Mouse (Mus musculus) c-Kit-positive CD71-positive TER-119-positive erythroid progenitor cells, embryonic 14.5 days (primary cell): Measurements from ENCODE around the gene Bin2.

Experiments
- DNase-seq: peaks from one replicate; pipeline ENCODE4 v3.0.0-alpha.2; 2013; ENCODE audit warnings: low spot score

The Bin2 gene

DNA sequence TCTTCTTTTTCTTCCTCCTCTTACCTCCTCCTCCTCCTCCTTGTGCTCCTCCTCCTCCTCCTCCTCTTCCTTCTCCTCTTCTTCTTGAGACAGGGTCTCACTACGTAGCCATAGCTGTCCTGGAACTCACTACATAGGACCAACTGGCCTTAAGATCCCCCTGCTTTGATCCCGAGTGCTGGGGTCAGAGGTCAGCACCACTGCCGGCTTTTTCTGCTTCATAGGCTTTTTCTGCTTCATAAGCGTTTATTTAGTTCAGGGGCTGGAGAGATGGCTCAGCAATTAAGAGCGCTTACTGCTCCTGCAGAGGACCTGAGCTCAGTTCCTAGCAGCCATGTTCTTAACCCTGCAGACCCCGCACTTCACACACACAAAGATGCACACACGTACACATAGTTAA, 12.4 kb upstream of the Bin2 start:
- DNase-seq, result no peak

DNA sequence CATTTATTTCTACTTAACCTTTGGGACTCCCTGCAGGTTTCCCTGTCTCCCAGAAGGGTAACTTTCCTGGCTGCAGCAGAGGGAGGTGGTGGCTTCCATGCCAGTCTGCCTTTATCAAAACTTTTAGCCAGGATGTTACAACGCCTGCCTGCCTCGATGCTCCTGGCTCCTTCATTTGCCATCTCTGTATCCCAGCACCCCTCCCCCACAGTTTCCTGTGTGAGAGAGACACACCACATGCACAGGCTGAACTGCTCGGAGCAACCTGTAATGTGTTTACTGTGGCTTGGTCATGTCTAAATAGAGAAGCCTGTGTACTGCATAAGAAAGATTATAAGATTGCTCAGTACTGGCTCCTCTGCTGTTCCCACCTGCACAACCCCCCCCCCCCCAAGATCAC, 11.0 kb upstream of the Bin2 start:
- DNase-seq, result no peak

DNA sequence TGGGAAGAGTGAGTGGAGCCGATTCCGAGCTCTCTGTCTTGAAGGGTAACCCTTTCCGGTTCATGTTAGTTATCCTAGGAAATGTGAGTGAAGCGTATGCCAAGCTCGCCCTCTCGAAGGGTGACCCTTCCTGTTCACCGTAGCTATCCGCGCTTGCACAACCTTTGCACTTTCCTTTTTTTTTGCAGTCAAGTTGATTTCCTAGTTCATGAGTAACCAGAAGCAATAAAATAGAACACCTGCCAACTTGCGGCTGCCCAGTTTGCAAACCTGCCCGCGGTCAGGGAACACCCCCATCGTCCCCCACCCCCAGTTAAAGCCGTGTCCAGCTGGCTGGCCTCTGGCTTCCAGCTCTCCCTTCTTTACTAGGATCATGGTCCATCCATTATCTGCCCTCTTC, 9.7 kb upstream of the Bin2 start:
- no peak for DNase-seq

DNA sequence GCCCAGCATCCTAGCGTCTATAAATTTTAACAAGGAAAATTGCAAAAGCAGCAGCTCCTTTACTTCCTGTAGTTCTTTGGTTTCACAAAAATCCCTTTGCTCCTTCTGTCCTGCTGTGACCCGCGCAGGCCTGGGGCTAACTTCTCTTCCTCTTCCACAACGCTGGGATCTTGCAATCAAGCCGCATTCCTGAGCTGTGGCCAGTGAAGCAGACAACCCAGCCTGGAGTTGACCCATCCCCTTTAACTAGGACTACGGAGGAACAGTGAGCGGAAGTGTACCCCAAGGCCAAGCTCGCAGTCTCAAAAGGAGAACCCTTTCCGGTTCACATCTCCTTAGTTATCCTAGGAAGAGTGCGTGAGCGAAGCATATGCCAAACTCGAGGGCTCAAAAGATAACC, 9.2 kb upstream of the Bin2 start:
- DNase-seq, result no peak

DNA sequence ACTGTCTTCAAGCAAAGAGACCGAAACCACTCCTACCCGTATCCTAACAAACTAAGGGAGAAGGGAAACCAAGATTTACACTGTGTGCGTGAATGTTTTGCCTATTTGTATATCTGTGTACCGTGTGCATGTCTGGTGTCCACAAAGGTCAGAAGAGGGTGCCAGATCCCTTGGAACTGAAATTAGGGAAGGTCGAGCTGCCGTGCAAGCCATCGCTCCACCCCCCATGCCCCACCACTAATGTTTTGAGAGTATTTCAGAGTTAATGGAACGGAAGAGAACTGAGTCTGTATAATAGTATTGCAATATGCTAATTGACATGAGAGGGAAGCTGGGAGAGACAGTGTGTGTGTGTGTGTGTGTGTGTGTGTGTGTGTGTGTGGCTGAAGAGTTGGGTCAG, 8.3 kb upstream of the Bin2 start:
- DNase-seq, result no peak

DNA sequence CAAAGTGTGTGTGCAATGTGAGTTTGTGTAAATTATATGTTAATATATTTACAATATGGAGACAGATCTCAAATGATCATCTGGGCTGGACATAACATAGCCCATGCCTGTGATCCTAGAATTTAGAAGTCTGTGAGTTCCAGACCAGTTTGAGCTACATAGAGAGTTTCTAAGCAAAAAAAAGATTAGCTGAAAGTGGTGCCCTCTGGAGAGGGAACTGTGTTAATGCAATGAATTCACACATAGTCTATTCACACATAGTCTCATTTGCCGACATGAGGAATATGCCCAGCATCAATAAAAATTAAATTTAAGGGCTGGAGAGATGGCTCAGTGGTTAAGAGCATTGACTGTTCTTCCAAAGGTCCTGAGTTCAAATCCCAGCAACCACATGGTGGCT, 7.2 kb upstream of the Bin2 start:
- no peak for DNase-seq

DNA sequence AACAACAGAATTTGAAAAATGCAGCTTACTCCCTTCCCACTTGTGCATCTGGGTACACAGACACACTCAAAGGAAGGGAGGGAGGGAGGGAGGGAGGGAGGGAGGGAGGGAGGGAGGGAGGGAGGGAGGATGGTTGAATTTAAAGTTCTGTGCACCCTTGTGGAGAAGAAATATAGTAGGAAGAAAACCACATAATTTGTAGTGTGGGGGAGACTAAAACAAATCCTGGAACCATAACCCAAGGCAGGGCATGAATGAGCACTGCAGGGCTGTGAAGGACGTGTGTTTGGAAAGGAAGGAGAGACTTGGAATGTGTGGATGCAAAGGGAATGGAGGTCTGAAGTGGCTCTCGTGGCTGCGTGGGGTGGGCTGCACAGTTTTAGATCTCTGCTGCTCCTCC, 6.1 kb upstream of the Bin2 start:
- no peak for DNase-seq

DNA sequence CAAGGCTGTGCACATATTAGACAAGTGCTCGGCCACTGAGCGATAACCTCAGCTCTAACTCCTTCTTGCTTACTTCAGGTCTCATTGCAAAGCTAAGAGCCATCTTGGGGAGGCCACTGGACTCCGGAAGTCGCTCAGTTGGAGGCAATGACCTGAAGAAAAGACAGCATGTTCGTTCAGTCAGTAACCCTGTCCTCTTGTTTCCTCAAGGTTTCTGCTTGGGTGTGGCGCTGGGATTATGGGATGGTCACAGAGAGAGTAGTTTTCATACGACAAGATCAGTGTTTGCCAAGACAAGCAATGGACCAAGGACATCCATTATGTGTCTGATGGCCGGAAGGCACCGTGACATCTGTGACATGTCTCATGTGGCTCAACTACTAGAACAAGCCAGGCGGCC, 5.2 kb upstream of the Bin2 start:
- DNase-seq, result no peak

DNA sequence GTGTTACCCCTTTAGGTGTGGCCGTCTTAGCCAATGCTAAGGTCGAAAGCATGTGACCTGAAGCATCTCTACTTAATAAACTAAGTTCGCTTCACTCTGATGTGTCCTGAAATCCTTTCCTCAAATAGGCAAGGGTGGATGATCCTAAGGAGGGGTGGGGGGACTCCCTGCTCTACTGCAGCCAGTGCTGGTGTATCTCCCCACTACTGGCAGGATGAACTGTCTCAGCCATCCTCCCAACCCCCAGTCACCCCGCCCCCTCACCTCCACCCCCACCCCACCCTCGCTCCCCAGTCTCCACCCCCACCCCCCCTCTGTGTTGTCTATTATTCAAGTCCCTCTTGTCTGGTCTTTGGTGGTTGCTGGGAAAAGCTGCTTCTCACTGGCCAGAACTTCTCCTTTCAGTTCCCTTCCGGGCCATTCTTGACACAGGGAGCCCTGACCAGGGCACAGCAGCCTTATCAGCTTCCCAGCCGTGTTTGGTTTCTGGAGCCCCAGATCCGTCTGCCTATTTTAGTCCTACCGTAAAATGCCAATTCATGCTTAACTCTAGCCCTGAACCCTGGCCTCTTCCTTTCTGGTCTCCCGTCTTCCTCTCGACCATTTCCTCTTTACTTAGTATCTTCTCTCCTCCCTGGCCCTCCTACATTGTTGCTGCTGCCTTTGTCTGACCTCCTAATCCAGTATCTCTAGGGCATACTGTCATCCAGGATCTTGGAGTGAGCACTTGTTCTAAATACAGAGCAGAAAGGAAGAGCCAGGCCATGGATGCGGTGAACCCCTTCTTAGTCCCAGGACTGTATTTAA, 4.4 kb upstream of the Bin2 start:
- DNase-seq, result peak; percentile 47

DNA sequence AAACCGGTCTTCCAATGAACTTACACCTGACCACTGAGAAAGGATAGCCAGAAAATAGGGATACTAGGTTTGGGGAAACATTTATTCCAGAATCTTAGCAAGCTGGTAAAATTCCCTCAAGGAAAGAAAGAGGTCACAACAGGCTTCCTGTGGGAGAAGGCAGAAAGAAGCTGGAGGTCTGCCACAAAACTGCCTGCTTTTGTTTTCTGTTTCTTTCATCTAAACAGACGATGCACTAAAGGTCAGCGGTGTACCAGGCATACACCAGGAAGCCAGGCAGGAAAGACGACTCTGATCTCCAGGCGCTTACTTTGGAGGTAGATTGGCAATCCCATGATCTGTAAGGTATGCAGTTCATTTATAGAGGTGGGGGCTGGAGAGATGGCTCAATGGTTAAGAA, 1.5 kb upstream of the Bin2 start:
- no peak for DNase-seq

DNA sequence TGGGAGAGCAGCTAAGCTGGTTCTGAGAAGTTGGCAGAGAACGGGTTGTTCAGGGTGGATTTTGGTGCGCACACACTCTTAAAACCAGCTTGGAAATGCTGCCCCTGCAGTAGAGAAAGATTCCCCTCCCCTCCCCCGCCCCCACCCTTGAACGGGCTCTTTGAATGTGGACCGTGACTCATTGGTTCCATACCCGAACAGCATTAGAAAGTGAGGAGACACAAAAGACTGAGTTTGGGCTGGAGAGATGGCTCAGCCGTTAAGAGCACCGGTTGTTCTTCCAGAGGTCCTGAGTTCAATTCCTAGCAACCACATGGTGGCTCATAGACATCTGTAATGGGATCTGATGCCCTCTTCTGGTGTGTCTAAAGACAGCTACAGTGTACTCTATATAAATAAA, 651 bp upstream of the Bin2 start:
- no peak for DNase-seq

DNA sequence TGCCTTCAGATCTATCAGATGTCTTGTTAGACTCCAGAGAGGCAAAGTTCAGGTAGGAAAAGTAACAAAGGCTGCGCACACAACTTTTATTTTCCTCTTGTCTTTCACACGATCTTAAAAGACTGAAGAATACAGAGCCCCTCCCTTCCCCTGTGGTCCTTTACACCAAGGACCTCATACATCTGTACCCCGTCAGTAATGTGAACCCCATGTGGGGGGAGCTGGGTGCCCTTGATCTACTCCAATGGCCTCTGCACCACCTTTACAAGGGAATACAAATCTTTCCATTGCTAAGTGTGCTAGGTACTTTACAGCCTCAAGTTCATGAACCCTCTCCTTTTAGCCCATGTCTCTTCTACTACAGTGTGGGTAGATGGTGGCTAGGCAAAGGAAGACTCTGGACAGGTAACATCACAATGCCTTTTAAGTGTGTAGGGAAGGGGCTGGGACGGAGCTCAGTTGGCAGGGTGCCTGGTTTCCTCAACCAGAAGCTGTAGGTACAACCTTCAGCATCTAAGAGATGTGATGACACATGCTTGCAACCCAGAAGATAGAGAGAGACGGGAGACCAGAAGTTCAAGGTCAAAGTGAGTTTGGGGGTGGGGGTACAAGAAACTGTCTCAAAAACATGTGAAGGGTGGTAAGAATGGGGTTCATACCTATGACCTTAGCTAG, 1.3 kb downstream of the Bin2 start:
- no peak for DNase-seq

DNA sequence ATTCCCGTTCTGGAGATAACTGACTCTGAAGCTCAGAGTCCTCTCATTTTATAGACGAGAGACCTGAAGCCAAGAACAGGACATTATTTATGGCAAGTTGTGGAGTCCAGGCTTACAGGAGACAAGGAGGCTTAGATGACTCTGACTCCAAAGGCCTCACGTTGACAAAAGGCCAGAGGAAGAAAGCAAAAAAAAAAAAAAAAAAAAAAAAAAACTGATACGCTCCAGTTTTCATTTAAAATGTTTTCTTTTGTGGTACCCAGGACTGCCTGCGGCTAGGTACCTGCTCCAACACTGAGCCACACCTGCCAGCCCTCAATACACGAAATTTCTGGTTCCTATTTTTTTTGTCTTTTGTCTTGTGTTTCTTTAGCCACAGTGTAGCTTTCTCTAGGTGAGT, 1.9 kb downstream of the Bin2 start:
- no peak for DNase-seq

DNA sequence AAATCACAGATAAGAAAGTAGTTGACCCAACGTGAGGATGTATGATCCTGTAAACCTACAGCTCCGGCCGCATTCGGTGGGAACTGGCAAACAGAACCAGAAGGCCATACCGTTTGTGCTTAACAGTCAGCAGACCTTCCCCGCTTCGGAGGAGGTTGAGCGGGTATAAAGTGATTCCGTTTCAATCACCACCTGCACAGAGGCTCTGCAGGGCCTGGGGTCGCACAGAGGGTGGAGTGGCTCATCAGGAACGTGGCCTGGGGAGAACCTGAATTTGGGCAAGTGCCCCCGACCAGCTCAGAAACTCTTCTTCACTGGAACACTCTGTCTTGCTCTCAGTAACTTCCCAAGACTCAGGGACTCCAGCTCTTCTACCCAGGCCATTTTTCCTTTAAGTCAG, 2.5 kb downstream of the Bin2 start:
- no peak for DNase-seq

DNA sequence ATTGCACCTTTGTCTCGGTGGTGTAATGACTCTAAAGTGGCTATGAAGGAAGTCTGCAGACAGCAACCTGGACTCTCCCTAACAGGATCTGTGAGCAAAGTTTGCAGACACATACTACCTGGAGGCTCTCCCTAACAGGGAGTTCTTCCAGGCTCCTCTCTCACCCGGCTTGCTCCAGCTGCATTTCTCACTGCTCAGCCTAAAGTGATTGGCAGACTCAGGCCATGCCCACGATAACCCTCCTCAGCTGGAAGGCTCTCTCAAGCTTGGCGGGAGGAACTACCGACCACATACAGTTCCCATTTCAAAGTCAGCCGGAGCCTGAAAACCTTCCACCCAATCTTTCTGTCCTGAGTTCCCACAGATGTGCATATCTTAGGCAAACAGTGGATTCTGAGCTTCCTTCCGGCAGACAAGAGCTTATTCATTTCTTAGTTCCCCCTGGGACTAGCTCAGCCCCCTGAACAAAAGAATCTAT, 3.1 kb downstream of the Bin2 start:
- no peak for DNase-seq

DNA sequence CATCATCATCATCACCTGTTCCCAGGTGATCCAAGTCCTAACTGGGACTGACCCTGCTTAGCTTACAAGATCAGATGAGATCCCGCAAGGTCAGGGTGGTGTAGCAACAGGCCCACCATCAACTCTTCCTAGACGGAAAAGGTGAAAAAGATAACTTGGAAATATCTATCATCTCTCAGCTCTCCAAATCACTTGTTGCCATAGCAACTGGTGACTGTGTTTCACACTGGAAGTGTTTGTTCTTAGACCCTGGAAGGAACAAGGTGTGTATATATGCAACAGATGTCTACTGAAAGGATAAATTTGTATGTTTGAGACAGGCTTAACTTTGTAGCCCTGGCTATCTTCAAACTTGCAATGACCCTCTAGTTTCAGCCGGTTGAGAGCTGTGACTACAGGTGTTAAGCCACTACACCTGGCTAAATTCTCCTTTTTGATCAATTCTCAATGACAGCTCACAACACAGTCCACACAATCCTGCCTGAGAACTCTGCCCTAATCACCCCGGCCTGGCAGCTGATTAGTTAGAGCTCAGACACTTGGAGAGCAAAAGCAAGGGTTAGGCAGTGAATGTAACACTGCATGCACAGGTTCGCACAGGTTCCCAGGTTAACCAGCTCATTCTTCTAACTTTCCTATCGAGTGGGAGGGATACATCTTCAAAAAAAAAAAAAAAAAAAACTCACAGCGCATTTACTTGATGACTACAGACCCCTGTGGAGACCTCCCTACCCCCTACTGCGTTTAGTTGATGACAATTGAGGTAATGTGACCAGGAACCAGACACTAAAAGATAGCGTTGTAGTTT, 3.7 kb downstream of the Bin2 start:
- DNase-seq, result no peak

DNA sequence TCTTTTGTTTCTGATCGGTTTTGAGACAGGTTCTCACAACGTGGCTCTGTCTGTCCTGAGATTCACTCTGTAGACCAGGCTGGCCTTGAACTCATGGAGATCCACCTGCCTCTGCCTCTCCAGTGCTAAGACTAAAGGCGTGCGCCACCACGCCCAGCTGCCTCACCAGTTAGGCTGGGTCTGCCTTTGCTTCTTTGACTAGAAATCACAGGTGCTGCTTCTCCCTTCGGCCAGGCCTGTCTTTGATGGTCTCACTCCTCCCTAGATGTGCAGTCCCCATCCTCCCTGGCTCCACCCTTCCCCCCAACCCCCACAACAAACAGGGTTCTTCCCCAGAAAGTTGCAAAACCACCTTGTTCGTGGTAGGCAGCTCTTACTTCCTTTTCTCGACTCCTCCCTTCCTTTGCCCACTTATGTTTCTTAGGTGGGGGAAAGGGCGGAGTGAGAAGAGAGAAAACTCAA, 4.5 kb downstream of the Bin2 start:
- DNase-seq, result no peak

DNA sequence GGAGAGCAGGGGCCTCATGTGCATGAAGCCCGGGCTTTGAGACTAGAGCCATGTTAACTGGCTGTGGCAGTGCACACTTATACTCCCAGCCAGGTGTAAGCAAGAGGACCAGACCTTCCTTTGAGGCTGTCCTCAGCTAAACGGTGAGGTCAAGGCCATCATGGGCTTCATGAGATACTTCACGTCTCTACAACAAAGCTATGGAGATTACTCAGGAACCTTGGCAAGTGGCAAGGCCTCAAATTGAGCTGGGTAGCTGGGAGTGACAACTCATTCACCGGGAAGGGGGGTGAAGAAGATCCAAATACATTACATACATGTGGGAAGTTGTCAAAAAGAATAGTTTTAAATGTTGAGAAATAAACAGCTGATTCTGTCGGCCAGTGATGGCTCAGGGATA, 8.5 kb downstream of the Bin2 start:
- no peak for DNase-seq

DNA sequence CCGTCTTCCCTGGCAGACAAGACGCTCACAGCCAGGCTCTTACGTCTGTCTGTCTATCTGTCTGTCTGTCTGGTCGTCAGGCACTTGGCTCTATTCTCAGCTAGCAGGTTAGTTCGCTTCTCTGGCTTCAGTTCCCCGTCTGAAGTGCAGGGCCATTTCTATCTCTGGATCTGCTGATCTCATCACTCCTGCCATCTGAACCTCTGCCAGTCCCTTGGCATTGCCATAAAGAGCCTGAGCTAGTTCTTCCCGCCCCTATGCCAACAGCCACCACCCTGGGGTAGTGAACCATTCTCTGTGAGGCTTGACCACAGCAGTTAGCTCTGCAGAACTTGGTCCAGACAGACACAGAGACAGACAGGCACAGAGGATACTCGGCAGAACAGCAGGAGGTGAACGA, 9.0 kb downstream of the Bin2 start:
- DNase-seq, result no peak

DNA sequence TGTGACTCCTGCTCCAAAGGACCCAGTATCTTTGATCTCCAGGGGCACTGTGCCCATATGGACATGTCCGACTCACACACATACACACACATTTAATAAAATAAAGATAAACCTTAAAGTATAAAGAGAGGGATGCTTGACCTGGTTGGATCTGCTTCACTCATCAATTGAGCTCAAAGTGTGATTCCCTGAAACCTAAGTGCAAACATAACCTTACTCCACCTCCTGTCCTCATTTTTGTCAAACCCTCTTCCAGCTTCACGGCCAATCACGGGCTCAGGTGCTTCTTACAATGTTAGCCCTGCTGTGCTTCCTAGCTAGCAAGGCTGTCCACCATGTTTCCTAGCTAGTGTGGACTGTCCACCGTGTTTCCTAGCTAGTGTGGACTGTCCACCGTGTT, 14.2 kb downstream of the Bin2 start:
- no peak for DNase-seq

DNA sequence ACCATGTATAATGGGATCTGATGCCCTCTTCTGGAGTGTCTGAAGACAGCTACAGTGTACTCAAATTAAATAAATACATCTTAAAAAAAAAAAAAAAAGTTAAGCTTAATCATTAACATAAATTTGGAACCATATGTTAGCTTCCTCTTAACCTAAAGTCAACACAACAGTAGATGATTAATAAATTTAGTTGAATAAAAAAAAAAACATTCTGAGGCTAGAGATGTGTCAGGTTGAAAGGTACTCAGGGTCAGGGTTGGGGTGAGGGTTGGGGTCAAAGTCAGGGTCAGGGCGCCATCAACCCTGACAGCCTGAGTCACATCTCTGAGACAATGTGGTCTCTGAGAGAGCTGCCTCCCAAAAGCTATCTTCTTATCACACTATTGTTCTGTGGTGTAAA, 15.1 kb downstream of the Bin2 start:
- DNase-seq, result no peak

DNA sequence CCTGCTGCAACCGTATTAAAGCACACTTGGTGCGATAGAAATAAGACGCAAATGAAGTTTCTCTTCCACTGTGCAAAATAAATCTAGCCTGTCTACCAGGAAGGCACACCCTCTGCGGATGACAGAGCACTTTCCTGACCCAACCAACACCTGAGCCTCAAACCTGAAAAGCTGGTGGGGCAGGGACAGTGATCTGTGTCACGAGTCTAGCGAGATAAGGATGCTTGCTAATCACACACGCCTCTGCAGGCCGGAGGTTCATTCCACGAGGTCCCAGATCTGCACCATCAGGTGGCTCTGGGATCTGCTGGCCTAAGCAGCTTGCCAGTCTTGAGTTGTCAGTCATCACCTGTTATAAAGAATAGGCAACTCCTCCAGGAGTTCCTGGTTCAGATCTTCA, 17.7 kb downstream of the Bin2 start:
- no peak for DNase-seq

DNA sequence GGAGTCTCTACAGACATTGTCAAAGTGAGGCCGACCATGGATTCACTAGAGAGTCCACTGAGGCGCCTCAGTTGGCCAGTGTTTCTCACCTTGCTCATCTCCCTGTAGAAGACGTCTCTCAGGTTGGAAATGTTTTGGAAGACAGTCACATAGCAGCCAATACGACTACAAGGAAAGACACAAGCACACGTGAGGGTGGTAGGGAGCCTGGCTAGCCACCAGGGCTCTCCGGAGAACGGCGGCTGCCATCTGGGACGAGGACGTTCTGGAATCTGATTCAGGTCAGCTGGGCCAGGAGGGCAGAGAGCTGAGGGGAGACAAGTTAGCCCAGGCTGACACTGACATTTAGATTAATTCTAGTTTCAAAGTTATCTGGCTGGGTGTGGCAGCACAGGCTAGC, 19.2 kb downstream of the Bin2 start:
- no peak for DNase-seq
